Mouse (Mus musculus): ENCODE measurements around the gene Rprd1b. TPM values are rescaled to one million over a fixed set of nuclear protein-coding genes. Genes with fewer than 3 reads are reported as not detected.

Rprd1b gene
- polyA plus RNA-seq, 1 experiment from 2014 or later: 34.1 TPM

DNA sequence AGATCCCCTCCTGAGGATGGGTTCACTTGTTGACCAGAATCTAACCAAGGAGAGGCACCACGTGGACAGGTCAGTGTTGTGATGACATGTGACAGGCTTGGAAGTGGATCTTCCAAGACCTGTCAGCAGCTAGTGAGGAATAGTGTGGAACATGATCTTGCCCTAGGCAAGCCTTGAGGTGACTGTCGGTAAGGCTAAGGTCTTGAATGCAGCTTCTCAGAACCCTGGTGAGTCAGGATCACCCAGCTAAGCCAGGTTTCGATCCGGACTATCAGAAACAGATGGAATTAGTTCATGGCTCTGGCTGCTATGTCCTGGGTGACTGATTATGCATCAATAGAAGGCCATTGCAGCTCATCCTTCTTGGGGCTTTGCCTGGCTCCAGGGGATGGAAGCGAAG, 70.4 kb downstream of the Rprd1b start:
- Histone ChIP-seq H3K27me3 (ENCODE audit: control insufficient read depth, insufficient read depth, low read depth, low read length) (no peaks in the 10 kb centered on the region), H3K9me3 (replicated peaks; ENCODE audit: control insufficient read depth, low read length, poor library complexity, severe bottlenecking) (no peaks in the 10 kb centered on the region), H3K4me3 (ENCODE audit: low read depth, low read length) (no peak overlapping the region), H3K36me3 (ENCODE audit: control insufficient read depth, insufficient read depth, low read length) (no peaks in the 10 kb centered on the region), H3K4me1 (ENCODE audit: control insufficient read depth, insufficient read depth, low read length) (no peaks in the 10 kb centered on the region), H3K4me2 (ENCODE audit: low read length) (no peak overlapping the region), H3K9ac (ENCODE audit: low read depth, low read length) (no peak overlapping the region), H3K27ac (ENCODE audit: low read length) (no peak overlapping the region)
- 86% methylated on average over 5 of the region's 5 CpGs for WGBS
- ATAC-seq: no peak

DNA sequence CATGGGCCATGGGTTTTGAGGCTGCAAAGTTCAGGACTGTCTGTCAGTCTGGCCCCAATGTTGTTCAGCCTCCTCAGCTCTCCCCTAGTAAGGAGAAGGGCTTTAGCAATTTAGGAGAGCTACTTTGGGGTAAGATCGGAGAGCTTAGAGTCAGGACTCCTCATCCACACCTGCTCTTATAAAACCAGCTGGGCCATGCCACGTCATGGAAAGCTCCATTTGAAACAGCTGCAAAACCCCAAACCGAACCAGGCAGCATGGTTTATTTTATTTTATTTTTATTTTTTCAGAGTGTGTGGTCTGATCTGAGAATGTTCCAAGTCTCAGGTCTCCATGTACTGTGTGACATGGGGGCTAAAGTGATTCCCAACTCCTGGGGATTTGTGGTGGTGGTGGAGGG, 71.2 kb downstream of the Rprd1b start:
- H3K36me3 ChIP-seq (ENCODE audit: control insufficient read depth, insufficient read depth, low read length): no peaks in the 10 kb centered on the region
- H3K4me2 ChIP-seq (ENCODE audit: low read length): no peak overlapping the region
- no peak for ATAC-seq
- H3K27ac ChIP-seq (ENCODE audit: low read length): no peak overlapping the region
- 90% methylated on average over 3 of the region's 3 CpGs for WGBS
- no peaks in the 10 kb centered on the region for H3K4me1 ChIP-seq (ENCODE audit: control insufficient read depth, insufficient read depth, low read length)
- no peaks in the 10 kb centered on the region for H3K27me3 ChIP-seq (ENCODE audit: control insufficient read depth, insufficient read depth, low read depth, low read length)
- H3K4me3 ChIP-seq (ENCODE audit: low read depth, low read length): no peak overlapping the region
- H3K9ac ChIP-seq (ENCODE audit: low read depth, low read length): no peak overlapping the region
- no peaks in the 10 kb centered on the region for H3K9me3 ChIP-seq (replicated peaks; ENCODE audit: control insufficient read depth, low read length, poor library complexity, severe bottlenecking)

DNA sequence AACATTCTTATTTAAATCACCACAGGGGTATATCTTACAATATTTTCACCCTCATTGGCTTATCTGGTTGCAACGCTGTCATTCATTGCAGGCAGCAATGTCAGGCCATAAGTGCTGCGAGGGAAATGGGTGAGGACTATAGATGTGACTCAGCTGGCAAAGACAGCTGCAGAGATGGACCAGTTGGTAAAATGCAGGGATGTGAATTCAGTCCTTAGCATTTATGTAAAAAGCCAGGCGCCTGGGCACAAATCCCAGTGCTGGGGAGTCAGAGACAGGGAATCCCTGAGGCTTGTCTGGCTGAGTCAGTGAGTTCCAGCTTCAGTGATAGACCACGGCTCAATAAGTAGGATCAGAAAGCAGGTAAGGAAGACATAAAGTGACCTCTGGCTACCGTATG, 73.5 kb downstream of the Rprd1b start:
- Histone ChIP-seq H3K4me2 (ENCODE audit: low read length) (no peak overlapping the region), H3K4me3 (ENCODE audit: low read depth, low read length) (no peak overlapping the region), H3K27me3 (ENCODE audit: control insufficient read depth, insufficient read depth, low read depth, low read length) (no peaks in the 10 kb centered on the region), H3K4me1 (ENCODE audit: control insufficient read depth, insufficient read depth, low read length) (no peaks in the 10 kb centered on the region), H3K9me3 (replicated peaks; ENCODE audit: control insufficient read depth, low read length, poor library complexity, severe bottlenecking) (no peaks in the 10 kb centered on the region), H3K27ac (ENCODE audit: low read length) (no peak overlapping the region), H3K9ac (ENCODE audit: low read depth, low read length) (no peak overlapping the region), H3K36me3 (ENCODE audit: control insufficient read depth, insufficient read depth, low read length) (no peaks in the 10 kb centered on the region)
- ATAC-seq: no peak
- 86% methylated on average over 5 of the region's 5 CpGs for WGBS

DNA sequence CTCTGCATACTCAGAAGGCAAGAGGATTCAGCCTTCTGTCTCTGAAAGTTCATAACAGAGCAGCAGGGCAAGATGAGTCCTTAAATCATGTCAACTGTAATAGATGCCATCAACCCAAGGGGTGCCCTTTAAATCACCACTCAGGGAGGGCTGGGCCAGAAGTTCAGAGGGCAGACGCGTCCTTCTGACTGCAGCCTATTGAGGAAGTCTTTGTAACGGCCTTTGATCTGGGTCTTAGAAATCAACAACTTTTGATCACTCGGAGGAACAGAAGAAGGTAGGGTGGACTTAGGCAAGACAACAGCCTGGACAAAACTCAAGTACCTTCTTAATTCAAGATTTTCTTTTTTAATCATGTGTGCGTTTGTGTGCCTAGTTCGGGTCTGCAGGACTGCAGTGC, 76.7 kb downstream of the Rprd1b start:
- Histone ChIP-seq H3K9me3 (replicated peaks; ENCODE audit: control insufficient read depth, low read length, poor library complexity, severe bottlenecking) (no peaks in the 10 kb centered on the region), H3K4me2 (ENCODE audit: low read length) (no peak overlapping the region), H3K4me3 (ENCODE audit: low read depth, low read length) (no peak overlapping the region), H3K27me3 (ENCODE audit: control insufficient read depth, insufficient read depth, low read depth, low read length) (no peaks in the 10 kb centered on the region), H3K9ac (ENCODE audit: low read depth, low read length) (no peak overlapping the region), H3K36me3 (ENCODE audit: control insufficient read depth, insufficient read depth, low read length) (no peaks in the 10 kb centered on the region), H3K27ac (ENCODE audit: low read length) (no peak overlapping the region), H3K4me1 (ENCODE audit: control insufficient read depth, insufficient read depth, low read length) (peaks cover 4% of the 10 kb centered on the region; the same call in 1 of the 2 replicates)
- ATAC-seq: no peak
- WGBS: 75% methylated on average over 6 of the region's 6 CpGs

DNA sequence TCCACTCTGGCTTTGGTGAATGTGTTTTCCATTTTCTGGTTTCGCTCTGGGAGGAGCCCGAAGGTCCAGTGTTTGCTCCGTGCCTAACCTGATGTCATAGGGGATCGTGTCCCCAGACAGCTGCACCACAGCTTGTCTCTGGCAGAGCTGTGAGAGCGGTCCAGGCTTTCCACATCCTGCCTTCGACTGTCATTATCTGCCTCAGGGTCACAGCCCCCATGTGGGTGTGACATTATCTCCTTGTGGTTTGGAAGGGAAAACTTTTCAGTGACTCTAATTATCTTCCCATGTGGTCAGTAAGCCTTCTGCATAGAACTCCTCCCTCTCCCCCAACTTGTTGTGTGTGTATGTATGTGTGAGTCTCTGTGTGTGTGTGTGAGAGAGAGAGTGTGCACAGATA, 77.3 kb downstream of the Rprd1b start:
- no peaks in the 10 kb centered on the region for H3K36me3 ChIP-seq (ENCODE audit: control insufficient read depth, insufficient read depth, low read length)
- H3K27me3 ChIP-seq (ENCODE audit: control insufficient read depth, insufficient read depth, low read depth, low read length): no peaks in the 10 kb centered on the region
- H3K9me3 ChIP-seq (replicated peaks; ENCODE audit: control insufficient read depth, low read length, poor library complexity, severe bottlenecking): no peaks in the 10 kb centered on the region
- H3K4me2 ChIP-seq (ENCODE audit: low read length): no peak overlapping the region
- no peak overlapping the region for H3K9ac ChIP-seq (ENCODE audit: low read depth, low read length)
- H3K4me1 ChIP-seq (ENCODE audit: control insufficient read depth, insufficient read depth, low read length): peaks cover 4% of the 10 kb centered on the region; the same call in 1 of the 2 replicates
- no peak overlapping the region for H3K27ac ChIP-seq (ENCODE audit: low read length)
- 89% methylated on average over 6 of the region's 6 CpGs for WGBS
- ATAC-seq: no peak
- H3K4me3 ChIP-seq (ENCODE audit: low read depth, low read length): no peak overlapping the region

DNA sequence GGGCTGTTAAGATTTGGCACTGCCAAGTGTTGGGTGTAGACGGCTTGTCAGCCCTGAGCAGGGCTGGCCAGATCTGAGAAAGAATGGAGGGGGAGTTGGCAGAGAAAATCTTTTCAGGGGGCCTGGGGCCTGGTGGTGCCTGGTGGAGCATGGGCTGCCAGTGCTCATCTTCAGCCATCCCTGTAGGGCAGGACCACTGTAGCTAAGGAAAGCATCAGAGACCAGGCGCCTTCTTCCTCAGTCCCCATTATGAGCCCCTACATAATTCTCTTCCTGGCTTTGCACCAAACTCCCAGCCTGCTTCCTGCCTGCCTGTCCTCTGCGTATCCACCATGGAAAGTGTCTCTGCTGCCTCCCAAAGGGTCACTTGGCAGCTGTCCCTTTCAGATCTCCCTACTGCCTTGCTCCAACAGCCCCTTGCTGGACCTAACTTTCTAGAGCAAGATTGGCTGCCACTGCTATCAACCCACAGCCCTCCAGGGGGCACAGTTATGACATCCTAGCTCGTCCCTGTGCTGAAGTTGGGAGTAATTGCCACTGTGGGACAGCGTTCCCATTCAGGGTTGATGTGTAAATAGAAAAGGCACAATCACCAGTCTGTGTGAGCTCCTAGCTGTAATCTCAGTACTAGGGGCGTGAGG, 78.8 kb downstream of the Rprd1b start:
- Histone ChIP-seq H3K4me3 (ENCODE audit: low read depth, low read length) (no peak overlapping the region), H3K27me3 (ENCODE audit: control insufficient read depth, insufficient read depth, low read depth, low read length) (no peaks in the 10 kb centered on the region), H3K36me3 (ENCODE audit: control insufficient read depth, insufficient read depth, low read length) (no peaks in the 10 kb centered on the region), H3K4me1 (ENCODE audit: control insufficient read depth, insufficient read depth, low read length) (peaks cover 4% of the 10 kb centered on the region; the same call in 1 of the 2 replicates), H3K4me2 (ENCODE audit: low read length) (no peak overlapping the region), H3K9me3 (replicated peaks; ENCODE audit: control insufficient read depth, low read length, poor library complexity, severe bottlenecking) (no peaks in the 10 kb centered on the region), H3K9ac (ENCODE audit: low read depth, low read length) (no peak overlapping the region), H3K27ac (ENCODE audit: low read length) (0 out of 2 replicates have a peak overlapping the region, but pooled peaks have one; percentile 11)
- peak; percentile 54 for ATAC-seq
- WGBS: 39% methylated on average over 6 of the region's 6 CpGs

DNA sequence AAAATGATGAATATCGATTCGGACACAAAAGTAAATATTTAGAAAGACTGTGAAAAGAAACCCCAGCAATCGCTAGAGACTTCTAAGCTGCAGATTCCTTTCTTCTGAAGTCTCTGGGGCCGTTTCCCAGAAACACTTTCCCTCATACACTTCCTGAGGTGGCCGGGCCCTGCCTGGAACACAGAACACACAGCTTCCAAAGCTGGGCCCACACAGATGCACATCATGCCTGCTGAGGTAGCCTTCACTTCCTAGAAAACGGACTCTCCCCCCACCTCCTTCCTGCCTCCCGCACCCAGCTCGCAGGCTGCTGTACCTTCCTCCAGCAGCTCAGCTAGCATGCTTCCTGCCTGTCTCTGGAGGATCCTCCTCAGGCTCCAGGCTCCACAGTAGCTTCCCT, 81.2 kb downstream of the Rprd1b start:
- H3K4me2 ChIP-seq (ENCODE audit: low read length): no peak overlapping the region
- H3K27me3 ChIP-seq (ENCODE audit: control insufficient read depth, insufficient read depth, low read depth, low read length): no peaks in the 10 kb centered on the region
- no peak overlapping the region for H3K4me3 ChIP-seq (ENCODE audit: low read depth, low read length)
- H3K9ac ChIP-seq (ENCODE audit: low read depth, low read length): no peak overlapping the region
- H3K4me1 ChIP-seq (ENCODE audit: control insufficient read depth, insufficient read depth, low read length): peaks cover 4% of the 10 kb centered on the region; the same call in 1 of the 2 replicates
- ATAC-seq: no peak
- H3K9me3 ChIP-seq (replicated peaks; ENCODE audit: control insufficient read depth, low read length, poor library complexity, severe bottlenecking): no peaks in the 10 kb centered on the region
- no peaks in the 10 kb centered on the region for H3K36me3 ChIP-seq (ENCODE audit: control insufficient read depth, insufficient read depth, low read length)
- H3K27ac ChIP-seq (ENCODE audit: low read length): 0 out of 2 replicates have a peak overlapping the region, but pooled peaks have one; percentile 3
- 60% methylated on average over 8 of the region's 8 CpGs for WGBS

DNA sequence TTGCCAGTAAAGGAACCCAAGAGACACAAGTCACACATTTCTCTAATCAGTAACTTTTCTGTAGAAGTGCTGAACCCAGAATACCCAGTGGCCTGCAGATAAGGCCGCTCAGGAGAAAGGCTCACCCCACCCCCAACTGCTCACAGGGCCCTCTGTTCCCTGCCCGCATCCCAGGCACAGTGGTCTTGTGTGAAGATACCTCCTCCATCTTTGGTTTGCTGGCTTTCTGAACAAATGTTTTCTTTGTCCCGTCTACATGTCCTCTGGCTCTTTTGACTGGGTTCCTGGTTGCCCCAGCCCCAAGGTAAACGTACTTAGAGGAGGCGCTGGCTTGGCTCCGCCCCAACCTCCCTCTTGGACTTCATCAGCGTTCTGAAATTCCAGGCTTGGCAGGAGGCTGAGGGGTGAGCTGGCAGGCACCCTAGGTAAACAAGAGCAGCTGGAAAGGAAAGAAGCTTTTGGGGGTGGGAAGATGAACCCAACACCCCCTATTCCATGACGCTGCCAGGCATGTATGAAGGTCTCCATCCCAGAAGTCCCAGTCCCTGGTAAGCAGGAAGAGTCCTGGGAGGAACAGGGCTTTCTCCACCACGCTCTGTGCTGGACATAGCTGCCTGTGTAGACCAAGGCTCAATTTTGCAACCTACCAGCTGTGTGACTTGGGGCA, 85.4 kb downstream of the Rprd1b start:
- Histone ChIP-seq H3K27ac (ENCODE audit: low read length) (no peak overlapping the region), H3K36me3 (ENCODE audit: control insufficient read depth, insufficient read depth, low read length) (no peaks in the 10 kb centered on the region), H3K4me1 (ENCODE audit: control insufficient read depth, insufficient read depth, low read length) (no peaks in the 10 kb centered on the region), H3K4me3 (ENCODE audit: low read depth, low read length) (no peak overlapping the region), H3K9ac (ENCODE audit: low read depth, low read length) (no peak overlapping the region), H3K27me3 (ENCODE audit: control insufficient read depth, insufficient read depth, low read depth, low read length) (no peaks in the 10 kb centered on the region), H3K4me2 (ENCODE audit: low read length) (no peak overlapping the region), H3K9me3 (replicated peaks; ENCODE audit: control insufficient read depth, low read length, poor library complexity, severe bottlenecking) (no peaks in the 10 kb centered on the region)
- ATAC-seq: no peak
- WGBS: 48% methylated on average over 9 of the region's 9 CpGs

DNA sequence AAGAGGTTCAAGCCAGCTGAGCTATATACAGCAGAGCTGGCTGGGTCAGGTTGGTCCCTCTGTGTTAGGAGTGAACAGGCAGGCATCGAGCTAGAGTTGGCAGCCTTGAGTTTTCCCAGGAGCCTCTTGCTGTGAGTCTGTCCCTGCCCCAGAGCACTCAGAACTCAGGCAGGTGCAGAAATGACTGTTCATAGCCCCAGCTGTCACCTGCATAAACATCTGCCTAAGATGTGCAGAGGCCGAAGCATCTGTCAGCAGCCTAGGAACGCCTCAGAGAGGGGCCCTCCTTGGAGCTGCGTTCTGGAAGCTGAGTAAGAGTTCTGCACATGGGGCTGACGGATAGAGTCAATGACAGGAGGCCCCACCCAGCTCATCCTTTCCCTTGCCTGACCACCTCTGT, 86.6 kb downstream of the Rprd1b start:
- H3K4me1 ChIP-seq (ENCODE audit: control insufficient read depth, insufficient read depth, low read length): no peaks in the 10 kb centered on the region
- no peak overlapping the region for H3K4me2 ChIP-seq (ENCODE audit: low read length)
- H3K9ac ChIP-seq (ENCODE audit: low read depth, low read length): no peak overlapping the region
- no peak for ATAC-seq
- no peaks in the 10 kb centered on the region for H3K36me3 ChIP-seq (ENCODE audit: control insufficient read depth, insufficient read depth, low read length)
- 75% methylated on average over 5 of the region's 5 CpGs for WGBS
- H3K4me3 ChIP-seq (ENCODE audit: low read depth, low read length): no peak overlapping the region
- no peaks in the 10 kb centered on the region for H3K9me3 ChIP-seq (replicated peaks; ENCODE audit: control insufficient read depth, low read length, poor library complexity, severe bottlenecking)
- H3K27ac ChIP-seq (ENCODE audit: low read length): no peak overlapping the region
- no peaks in the 10 kb centered on the region for H3K27me3 ChIP-seq (ENCODE audit: control insufficient read depth, insufficient read depth, low read depth, low read length)
